Mouse (Mus musculus) heart, embryonic 15.5 days (tissue): ENCODE results near the gene Dohh. TPM values are rescaled to one million over a fixed set of nuclear protein-coding genes. Genes with fewer than 3 reads are reported as not detected.

Experiments used
- ATAC-seq: fragments of 200-750 bp; cut with Nextera tagmentation; replicated peaks from 2 replicates; pipeline ENCODE4 v1.8.0; 2017; ENCODE audit warnings: low read depth, moderate TSS enrichment; ENCODE audit not compliant: insufficient number of reproducible peaks, insufficient read depth, low FRiP score
- H3K27ac ChIP-seq: fragments of 300-500 bp; sonication (generic); 2 replicates; pipeline ENCODE4 v1.5.1; 2015; ENCODE audit warnings: mild to moderate bottlenecking, inconsistent platforms
- H3K27me3 ChIP-seq: fragments of 300-500 bp; sonication (generic); 2 replicates; pipeline ENCODE4 v1.6.1; 2015; ENCODE audit warnings: inconsistent platforms
- H3K36me3 ChIP-seq: fragments of 300-500 bp; sonication (generic); 2 replicates; pipeline ENCODE4 v1.6.1; 2015; ENCODE audit warnings: mild to moderate bottlenecking, inconsistent platforms
- H3K4me1 ChIP-seq: fragments of 300-500 bp; sonication (generic); replicated peaks from 2 replicates; pipeline ENCODE4 v1.6.1; 2015; ENCODE audit warnings: inconsistent platforms
- H3K4me2 ChIP-seq: fragments of 300-500 bp; sonication (generic); 2 replicates; pipeline ENCODE4 v1.6.1; 2015; ENCODE audit warnings: inconsistent platforms, mild to moderate bottlenecking, moderate library complexity
- H3K4me3 ChIP-seq: fragments of 300-500 bp; sonication (generic); 2 replicates; pipeline ENCODE4 v1.5.1; 2015; ENCODE audit warnings: mild to moderate bottlenecking, inconsistent platforms
- H3K9ac ChIP-seq: fragments of 300-500 bp; sonication (generic); 2 replicates; pipeline ENCODE4 v1.6.1; 2015; ENCODE audit warnings: mild to moderate bottlenecking, inconsistent platforms
- H3K9me3 ChIP-seq: fragments of 300-500 bp; sonication (generic); replicated peaks from 2 replicates; pipeline ENCODE4 v1.6.1; 2016; ENCODE audit warnings: inconsistent platforms
- WGBS: fragments of 180-500 bp; shearing (Covaris S2); methylation state at CpG from one replicate; pipeline ENCODE4 v1.1.7; 2015; ENCODE audit warnings: mixed read lengths; 5-methylcytosine and 5-hydroxymethylcytosine counted together
- polyA plus RNA-seq: library from polyadenylated mRNA; unstranded; fragments of >200 nt; fragmentation: Nextera tagmentation; extraction: Ambion mirVana; gene quantifications from 2 replicates; pipeline ENCODE4 v1.2.1, GENCODE M21; 2015

Dohh gene
- polyA plus RNA-seq, 1 experiment from 2014 or later, result 65.2 TPM

- Histone ChIP-seq H3K27me3 (no peaks in the 10 kb centered on the region), H3K9ac (peak overlapping the region; percentile 5; the same call in 1 of the 2 replicates), H3K4me2 (peak overlapping the region; percentile 51), H3K9me3 (no peaks in the 10 kb centered on the region), H3K36me3 (peaks cover 22% of the 10 kb centered on the region), H3K4me1 (peaks cover 88% of the 10 kb centered on the region), H3K4me3 (peak overlapping the region; percentile 31), H3K27ac (peak overlapping the region; percentile 98)
- 0 out of 2 replicates have a peak, but pooled peaks have one; percentile 15 for ATAC-seq
- WGBS, result 20% methylated on average over 31 of the region's 31 CpGs
Measured at GRCm38 (mm10) chr10:81407539-81408423, 23.6 kb downstream of the Dohh start.

GRCm38 (mm10) chr10:81408424-81408729, 24.1 kb downstream of the Dohh start:
- peak overlapping the region; percentile 98 for H3K27ac ChIP-seq
- peak overlapping the region; percentile 51; the same call in 1 of the 2 replicates for H3K4me2 ChIP-seq
- H3K27me3 ChIP-seq, result no peaks in the 10 kb centered on the region
- ATAC-seq, result no peak
- H3K36me3 ChIP-seq, result peaks cover 21% of the 10 kb centered on the region
- no peaks in the 10 kb centered on the region for H3K9me3 ChIP-seq
- peaks cover 88% of the 10 kb centered on the region for H3K4me1 ChIP-seq
- no peak overlapping the region for H3K4me3 ChIP-seq
- no peak overlapping the region for H3K9ac ChIP-seq
- 49% methylated on average over 13 of the region's 13 CpGs for WGBS

GRCm38 (mm10) chr10:81408871-81409291, 24.7 kb downstream of the Dohh start:
- H3K4me1 ChIP-seq, result peaks cover 91% of the 10 kb centered on the region
- no peak overlapping the region for H3K4me3 ChIP-seq
- no peaks in the 10 kb centered on the region for H3K9me3 ChIP-seq
- H3K27me3 ChIP-seq, result no peaks in the 10 kb centered on the region
- WGBS, result 31% methylated on average over 9 of the region's 9 CpGs
- peak; percentile 40 for ATAC-seq
- peaks cover 16% of the 10 kb centered on the region for H3K36me3 ChIP-seq
- H3K27ac ChIP-seq, result peak overlapping the region; percentile 98
- H3K9ac ChIP-seq, result no peak overlapping the region
- H3K4me2 ChIP-seq, result 0 out of 2 replicates have a peak overlapping the region, but pooled peaks have one; percentile 32

- peak overlapping the region; percentile 4 for H3K4me3 ChIP-seq
- no peaks in the 10 kb centered on the region for H3K27me3 ChIP-seq
- H3K36me3 ChIP-seq, result peaks cover 13% of the 10 kb centered on the region
- peaks cover 95% of the 10 kb centered on the region for H3K4me1 ChIP-seq
- H3K4me2 ChIP-seq, result peak overlapping the region; percentile 32; the same call in 1 of the 2 replicates
- ATAC-seq, result no peak
- peak overlapping the region; percentile 98 for H3K27ac ChIP-seq
- WGBS, result 34% methylated on average over 8 of the region's 8 CpGs
- no peaks in the 10 kb centered on the region for H3K9me3 ChIP-seq
- H3K9ac ChIP-seq, result no peak overlapping the region
Measured at GRCm38 (mm10) chr10:81409330-81409729, 25.1 kb downstream of the Dohh start.

GRCm38 (mm10) chr10:81410350-81410749, 26.1 kb downstream of the Dohh start:
- ATAC-seq, result no peak
- WGBS, result 62% methylated on average over 4 of the region's 4 CpGs
- no peaks in the 10 kb centered on the region for H3K9me3 ChIP-seq
- no peak overlapping the region for H3K9ac ChIP-seq
- H3K4me3 ChIP-seq, result no peak overlapping the region
- H3K27me3 ChIP-seq, result no peaks in the 10 kb centered on the region
- H3K27ac ChIP-seq, result peak overlapping the region; percentile 98
- H3K36me3 ChIP-seq, result peaks cover 8% of the 10 kb centered on the region
- peaks cover 99% of the 10 kb centered on the region for H3K4me1 ChIP-seq
- H3K4me2 ChIP-seq, result peak overlapping the region; percentile 49

- WGBS, result 63% methylated on average over 9 of the region's 9 CpGs
- Histone ChIP-seq H3K36me3 (peaks cover 2% of the 10 kb centered on the region), H3K4me1 (peaks cover 100% of the 10 kb centered on the region), H3K27ac (peak overlapping the region; percentile 98), H3K9me3 (no peaks in the 10 kb centered on the region), H3K4me3 (no peak overlapping the region), H3K4me2 (peak overlapping the region; percentile 49), H3K9ac (no peak overlapping the region; the same call in 1 of the 2 replicates), H3K27me3 (no peaks in the 10 kb centered on the region)
- no peak for ATAC-seq
Measured at GRCm38 (mm10) chr10:81410981-81411380, 26.8 kb downstream of the Dohh start.

- Histone ChIP-seq H3K4me3 (no peak overlapping the region), H3K27me3 (no peaks in the 10 kb centered on the region), H3K4me1 (peaks cover 100% of the 10 kb centered on the region), H3K9ac (peak overlapping the region; percentile 37), H3K27ac (peak overlapping the region; percentile 98), H3K9me3 (no peaks in the 10 kb centered on the region), H3K4me2 (peak overlapping the region; percentile 49), H3K36me3 (no peaks in the 10 kb centered on the region; the same call in 1 of the 2 replicates)
- peak; percentile 47 for ATAC-seq
- WGBS, result 29% methylated on average over 18 of the region's 18 CpGs
Measured at GRCm38 (mm10) chr10:81411471-81412400, 27.5 kb downstream of the Dohh start.

- H3K36me3 ChIP-seq, result no peaks in the 10 kb centered on the region
- ATAC-seq, result no peak
- no peaks in the 10 kb centered on the region for H3K9me3 ChIP-seq
- H3K4me2 ChIP-seq, result peak overlapping the region; percentile 49
- H3K27ac ChIP-seq, result peak overlapping the region; percentile 98
- WGBS, result 65% methylated on average over 16 of the region's 16 CpGs
- no peaks in the 10 kb centered on the region for H3K27me3 ChIP-seq
- H3K4me3 ChIP-seq, result no peak overlapping the region
- H3K4me1 ChIP-seq, result peaks cover 100% of the 10 kb centered on the region
- peak overlapping the region; percentile 37; the same call in 1 of the 2 replicates for H3K9ac ChIP-seq
Measured at GRCm38 (mm10) chr10:81412586-81413309, 28.5 kb downstream of the Dohh start.

- Histone ChIP-seq H3K9me3 (no peaks in the 10 kb centered on the region), H3K27ac (peak overlapping the region; percentile 98), H3K4me3 (peak overlapping the region; percentile 7; the same call in 1 of the 2 replicates), H3K27me3 (no peaks in the 10 kb centered on the region), H3K36me3 (no peaks in the 10 kb centered on the region), H3K9ac (no peak overlapping the region), H3K4me2 (peak overlapping the region; percentile 44), H3K4me1 (peaks cover 100% of the 10 kb centered on the region)
- ATAC-seq, result no peak
- WGBS, result 35% methylated on average over 26 of the region's 26 CpGs
Measured at GRCm38 (mm10) chr10:81413310-81414261, 29.4 kb downstream of the Dohh start.

GRCm38 (mm10) chr10:81414682-81415081, 30.5 kb downstream of the Dohh start:
- ATAC-seq, result no peak
- Histone ChIP-seq H3K4me3 (no peak overlapping the region), H3K4me1 (peaks cover 98% of the 10 kb centered on the region), H3K4me2 (no peak overlapping the region), H3K27ac (peak overlapping the region; percentile 98), H3K36me3 (no peaks in the 10 kb centered on the region), H3K9ac (no peak overlapping the region), H3K9me3 (no peaks in the 10 kb centered on the region), H3K27me3 (no peaks in the 10 kb centered on the region)
